Mouse (Mus musculus) forebrain, embryonic 14.5 days (tissue): Measurements from ENCODE around the gene Dcaf17. TPM values are rescaled to one million over a fixed set of nuclear protein-coding genes. Genes with fewer than 3 reads are reported as not detected.

ENCODE experiments used
- ATAC-seq: fragments of 200-750 bp; cut with Nextera tagmentation; 2 replicates; pipeline ENCODE4 v1.8.0; 2017; ENCODE audit warnings: mild to moderate bottlenecking, moderate library complexity
- DNase-seq: peaks from one replicate; pipeline ENCODE4 v3.0.0-alpha.2; 2015; ENCODE audit warnings: low spot score
- H3K27ac ChIP-seq: fragments of 300-500 bp; sonication (generic); 2 replicates; pipeline ENCODE4 v1.5.1; 2014; ENCODE audit warnings: low read depth, mild to moderate bottlenecking, control low read depth, low read length, moderate library complexity
- H3K27me3 ChIP-seq: fragments of 300-500 bp; sonication (generic); replicated peaks from 2 replicates; pipeline ENCODE4 v1.6.1; 2014; ENCODE audit warnings: low read length, control low read depth, mixed read lengths; ENCODE audit not compliant: control insufficient read depth, insufficient read depth
- H3K36me3 ChIP-seq: fragments of 300-500 bp; sonication (generic); 2 replicates; pipeline ENCODE4 v1.6.1; 2014; ENCODE audit warnings: low read length, control low read depth; ENCODE audit not compliant: control insufficient read depth, insufficient read depth
- H3K4me1 ChIP-seq: fragments of 300-500 bp; sonication (generic); 2 replicates; pipeline ENCODE4 v1.6.1; 2014; ENCODE audit warnings: antibody characterized with exemption, low read length, control low read depth; ENCODE audit not compliant: control insufficient read depth, insufficient read depth
- H3K4me2 ChIP-seq: fragments of 300-500 bp; sonication (generic); 2 replicates; pipeline ENCODE4 v1.6.1; 2014; ENCODE audit warnings: mild to moderate bottlenecking, control low read depth, low read length
- H3K4me3 ChIP-seq: fragments of 300-500 bp; sonication (generic); 2 replicates; pipeline ENCODE4 v1.5.1; 2014; ENCODE audit warnings: low read depth, low read length, control low read depth
- H3K9ac ChIP-seq: fragments of 300-500 bp; sonication (generic); 2 replicates; pipeline ENCODE4 v1.6.1; 2014; ENCODE audit warnings: mild to moderate bottlenecking, low read length, control low read depth, moderate library complexity
- H3K9me3 ChIP-seq: fragments of 300-500 bp; sonication (generic); replicated peaks from 2 replicates; pipeline ENCODE4 v1.6.1; 2016; ENCODE audit warnings: low read length, control low read depth, mixed read lengths; ENCODE audit not compliant: control insufficient read depth
- WGBS: fragments of 180-500 bp; shearing (Covaris S2); extraction: QIAGEN DNeasy Blood & Tissue Kit; methylation state at CpG from one replicate; pipeline ENCODE4 v1.1.7; 2014; 5-methylcytosine and 5-hydroxymethylcytosine counted together
- polyA plus RNA-seq: library from polyadenylated mRNA; unstranded; fragments of >200 nt; fragmentation: Nextera tagmentation; extraction: Ambion mirVana; gene quantifications from 2 replicates; pipeline ENCODE4 v1.2.1, GENCODE M21; 2014

Dcaf17 gene
- polyA plus RNA-seq, 1 experiment from 2014 or later, result 23.6 TPM

GRCm38 (mm10) chr2:71073828-71074227, 18.7 kb downstream of the Dcaf17 start:
- Histone ChIP-seq H3K9ac (no peak overlapping the region), H3K4me2 (no peak overlapping the region), H3K9me3 (no peaks in the 10 kb centered on the region), H3K4me1 (no peaks in the 10 kb centered on the region), H3K36me3 (peaks cover 14% of the 10 kb centered on the region; the same call in 1 of the 2 replicates), H3K4me3 (no peak overlapping the region), H3K27me3 (no peaks in the 10 kb centered on the region), H3K27ac (no peak overlapping the region)
- WGBS, result 95% methylated on average over 3 of the region's 3 CpGs
- no peak for DNase-seq
- ATAC-seq, result no peak

GRCm38 (mm10) chr2:71082416-71082815, 27.3 kb downstream of the Dcaf17 start:
- Histone ChIP-seq H3K4me2 (no peak overlapping the region), H3K9me3 (no peaks in the 10 kb centered on the region), H3K4me3 (no peak overlapping the region), H3K27me3 (no peaks in the 10 kb centered on the region), H3K27ac (no peak overlapping the region), H3K9ac (no peak overlapping the region), H3K36me3 (peaks cover 28% of the 10 kb centered on the region), H3K4me1 (no peaks in the 10 kb centered on the region)
- DNase-seq, result no peak
- WGBS, result 92% methylated on average over 7 of the region's 7 CpGs
- ATAC-seq, result no peak

- ATAC-seq (no peak), DNase-seq (no peak)
- no peaks in the 10 kb centered on the region for H3K27me3 ChIP-seq
- peaks cover 32% of the 10 kb centered on the region for H3K36me3 ChIP-seq
- 93% methylated on average over 6 of the region's 6 CpGs for WGBS
- no peak overlapping the region for H3K4me3 ChIP-seq
- no peak overlapping the region for H3K27ac ChIP-seq
- H3K4me1 ChIP-seq, result no peaks in the 10 kb centered on the region
- H3K4me2 ChIP-seq, result no peak overlapping the region
- no peaks in the 10 kb centered on the region for H3K9me3 ChIP-seq
- H3K9ac ChIP-seq, result no peak overlapping the region
Measured at GRCm38 (mm10) chr2:71083454-71084193, 28.5 kb downstream of the Dcaf17 start.

DNA sequence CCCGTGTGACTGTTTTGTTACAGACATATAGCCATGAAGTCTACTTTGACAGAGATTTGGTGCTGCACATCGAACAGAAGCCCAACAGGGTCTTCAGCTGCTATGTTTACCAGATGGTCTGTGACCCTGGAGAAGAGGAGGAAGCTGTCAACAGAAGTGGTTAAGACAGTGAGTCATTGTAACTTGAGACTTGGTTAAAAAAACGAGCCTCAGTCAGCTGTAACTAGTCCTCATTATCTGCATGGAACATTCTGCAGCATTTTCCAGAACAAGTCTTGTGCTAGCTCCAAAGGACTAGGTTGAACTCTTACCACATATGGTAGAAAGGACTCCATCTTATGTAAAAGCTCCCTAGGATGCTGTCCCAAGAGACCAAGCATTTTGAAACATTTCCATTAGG, 34.6 kb downstream of the Dcaf17 start:
- H3K9me3 ChIP-seq, result no peaks in the 10 kb centered on the region
- H3K9ac ChIP-seq, result no peak overlapping the region
- H3K36me3 ChIP-seq, result peaks cover 38% of the 10 kb centered on the region
- no peak overlapping the region for H3K4me2 ChIP-seq
- no peaks in the 10 kb centered on the region for H3K4me1 ChIP-seq
- no peak overlapping the region for H3K4me3 ChIP-seq
- H3K27ac ChIP-seq, result no peak overlapping the region
- DNase-seq (no peak), ATAC-seq (no peak)
- H3K27me3 ChIP-seq, result no peaks in the 10 kb centered on the region
- 91% methylated on average over 3 of the region's 3 CpGs for WGBS

- WGBS, result 89% methylated on average over 4 of the region's 4 CpGs
- no peak overlapping the region for H3K4me2 ChIP-seq
Measured at GRCm38 (mm10) chr2:71090660-71091445, 35.7 kb downstream of the Dcaf17 start.

GRCm38 (mm10) chr2:71096170-71096569, 41.0 kb downstream of the Dcaf17 start:
- H3K4me2 ChIP-seq, result no peak overlapping the region
- H3K9ac ChIP-seq, result no peak overlapping the region
- H3K4me3 ChIP-seq, result no peak overlapping the region
- no peaks in the 10 kb centered on the region for H3K4me1 ChIP-seq
- H3K27me3 ChIP-seq, result no peaks in the 10 kb centered on the region
- ATAC-seq (no peak), DNase-seq (no peak)
- H3K36me3 ChIP-seq, result peaks cover 21% of the 10 kb centered on the region
- WGBS, result 86% methylated on average over 7 of the region's 7 CpGs
- no peaks in the 10 kb centered on the region for H3K9me3 ChIP-seq
- no peak overlapping the region for H3K27ac ChIP-seq

More at GRCm38 (mm10) chr2:71090660-71091445, 35.7 kb downstream of the Dcaf17 start:
- Histone ChIP-seq H3K9ac (no peak overlapping the region), H3K9me3 (no peaks in the 10 kb centered on the region), H3K27me3 (no peaks in the 10 kb centered on the region), H3K36me3 (peaks cover 34% of the 10 kb centered on the region), H3K4me1 (no peaks in the 10 kb centered on the region), H3K4me3 (no peak overlapping the region), H3K27ac (no peak overlapping the region)
- DNase-seq (peak; percentile 16), ATAC-seq (no peak)

GRCm38 (mm10) chr2:71102621-71103291, 47.6 kb downstream of the Dcaf17 start:
- WGBS, result 83% methylated on average over 10 of the region's 10 CpGs
- no peak for ATAC-seq

DNA sequence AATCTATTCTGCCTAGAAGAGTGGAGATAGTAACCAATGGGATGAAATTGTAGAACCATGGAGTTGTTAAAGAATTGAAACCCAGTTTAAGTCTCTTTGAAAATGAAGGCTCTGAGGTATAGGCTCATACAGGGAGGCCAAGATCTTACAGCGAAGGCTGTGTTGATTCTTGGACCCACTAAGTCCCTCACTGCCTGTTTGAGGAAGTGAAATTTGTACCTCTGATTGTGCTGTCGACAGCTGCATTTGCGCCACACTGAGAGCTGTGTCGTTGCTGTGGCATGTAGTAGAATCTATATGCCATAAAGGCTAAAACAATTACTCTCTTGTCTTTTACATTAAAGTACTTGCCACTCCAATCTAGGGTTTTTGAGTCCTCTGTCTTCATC, 48.2 kb downstream of the Dcaf17 start:
- no peak overlapping the region for H3K9ac ChIP-seq
- WGBS, result 89% methylated on average over 4 of the region's 4 CpGs
- H3K27ac ChIP-seq, result no peak overlapping the region
- H3K36me3 ChIP-seq, result peaks cover 12% of the 10 kb centered on the region
- H3K27me3 ChIP-seq, result no peaks in the 10 kb centered on the region
- ATAC-seq (no peak), DNase-seq (no peak)
- H3K4me2 ChIP-seq, result no peak overlapping the region
- no peak overlapping the region for H3K4me3 ChIP-seq
- no peaks in the 10 kb centered on the region for H3K4me1 ChIP-seq
- H3K9me3 ChIP-seq, result no peaks in the 10 kb centered on the region

More at GRCm38 (mm10) chr2:71102621-71103291, 47.6 kb downstream of the Dcaf17 start:
- H3K36me3 ChIP-seq, result peaks cover 12% of the 10 kb centered on the region
- H3K9me3 ChIP-seq, result no peaks in the 10 kb centered on the region
- no peak overlapping the region for H3K27ac ChIP-seq
- no peak overlapping the region for H3K9ac ChIP-seq
- no peak overlapping the region for H3K4me3 ChIP-seq
- no peak overlapping the region for H3K4me2 ChIP-seq
- no peak for DNase-seq
- no peaks in the 10 kb centered on the region for H3K27me3 ChIP-seq
- no peaks in the 10 kb centered on the region for H3K4me1 ChIP-seq
